16 mouse cellular contexts compared by ENCODE assay signal in genomic region chr9:92546446-92546845, GRCm38 (mm10). TPM values are rescaled to one million over a fixed set of nuclear protein-coding genes. Genes with fewer than 3 reads are reported as not detected.
A peak's percentile ranks its signal among the peaks of the same experiment; 100 is the strongest.
DNase-seq lines count a peak whose midpoint lies in the region; ATAC-seq and TF ChIP-seq lines count a peak whose summit lies in the region.
"Had no signal": no experiment of that assay in that cellular context is flagged by ENCODE, and none has a peak within 500 bp of the region (broad histone marks: within the 10 kb centered on the region; RNA-seq: fewer than 3 reads in every experiment).

No protein-coding gene starts in this region.

- no peaks in the 10 kb centered on the region for H3K27me3 ChIP-seq in testis, adult 2 months (ENCODE audit: control insufficient read depth, insufficient read depth, low read length)
- H3K27me3 ChIP-seq in limb, embryonic 10.5 days (ENCODE audit: low read depth, poor library complexity, severe bottlenecking): no peaks in the 10 kb centered on the region
- H3K27me3 ChIP-seq: lung, embryonic 15.5 days had no signal

- ATAC-seq in CD4-positive, CD25-positive, alpha-beta regulatory T cell, adult 4 months: no peak
- ATAC-seq: forebrain, embryonic 16.5 days had no signal

- H3K36me3 ChIP-seq in testis, adult 2 months (ENCODE audit: control insufficient read depth, insufficient read depth, low read length): no peaks in the 10 kb centered on the region
- peaks cover 16% of the 10 kb centered on the region for H3K36me3 ChIP-seq in limb, embryonic 10.5 days
- H3K36me3 ChIP-seq: lung, embryonic 15.5 days had no signal

- peaks cover 13% of the 10 kb centered on the region for H3K4me1 ChIP-seq in testis, adult 2 months (ENCODE audit: control insufficient read depth, insufficient read depth, low read length)
- H3K4me1 ChIP-seq in limb, embryonic 10.5 days: peaks cover 41% of the 10 kb centered on the region

- TF ChIP-seq POLR2A in testis, adult 2 months (IDR thresholded peaks at IDR 0.05; ENCODE audit: control insufficient read depth, low read depth, low read length): no peak

- intact Hi-C loops in left cerebral cortex, postnatal 14 days (cut with DNase I): no loop called here

- H3K27ac ChIP-seq in testis, adult 2 months (ENCODE audit: control insufficient read depth, insufficient read depth, low read depth, low read length): 0 out of 2 replicates have a peak overlapping the region, but pooled peaks have one; percentile 12
- H3K27ac ChIP-seq in limb, embryonic 10.5 days: 0 out of 2 replicates have a peak overlapping the region, but pooled peaks have one; percentile 5
- H3K27ac ChIP-seq: gastrocnemius, adult 2 months; lung, embryonic 15.5 days had no signal

- 60% methylated on average over 8 of the region's 8 CpGs for WGBS in limb, embryonic 10.5 days

- no peak for TF ChIP-seq CTCF in testis, adult 2 months (IDR thresholded peaks at IDR 0.05; ENCODE audit: control insufficient read depth, insufficient read depth, insufficient replicate concordance, low read depth, low read length)

- no peaks in the 10 kb centered on the region for H3K9me3 ChIP-seq in limb, embryonic 10.5 days (replicated peaks)
- H3K9me3 ChIP-seq: lung, embryonic 15.5 days had no signal

- H3K4me3 ChIP-seq in testis, adult 2 months (ENCODE audit: control insufficient read depth, low read depth, low read length): no peak overlapping the region
- H3K4me3 ChIP-seq in limb, embryonic 10.5 days: no peak overlapping the region
- H3K4me3 ChIP-seq: gastrocnemius, adult 2 months; lung, embryonic 15.5 days had no signal

- DNase-seq in embryo, embryonic 10.5 days (ENCODE audit: low spot score): peak; percentile 12
- DNase-seq in embryo, embryonic 11 days: no peak
- no peak for DNase-seq in testis, postnatal 10 days (ENCODE audit: low spot score)
- peak; percentile 52 for DNase-seq in limb, embryonic 10.5 days (ENCODE audit: low spot score)
- DNase-seq in left cerebral cortex, postnatal 14 days (ENCODE audit: low spot score in 2 of 2): no peak
- no peak for DNase-seq in cerebellum, adult 9-11 months
- DNase-seq: adrenal gland, postnatal 14 days; cerebellum, adult 18-20 months; gastrocnemius, adult 2 months; heart, adult 18-20 months; layer of hippocampus, adult 9-11 months; midbrain, embryonic 14.5 days had no signal

RNA-seq across cellular contexts. Expression of gene Plod2, which starts 4.4 kb away (rescaled TPM):
- 3.3 and 3.6 TPM in 2 replicates for polyA plus RNA-seq in testis, adult 2 months (2012; rRNA removed)
- polyA plus RNA-seq in limb, embryonic 10.5 days (2016; fragmentation: Nextera tagmentation; extraction: Ambion mirVana): 19.2 and 29.5 TPM in 2 replicates
- total RNA-seq in left cerebral cortex, postnatal 14 days (2021): 1 to 10 TPM; 7.1 to 9.3 TPM
- 1 to 10 TPM; 1.2 to 1.3 TPM for polyA plus RNA-seq in CD4-positive, CD25-positive, alpha-beta regulatory T cell, adult 4 months (2017; shearing (Covaris generic))

Comparison
In these comparisons a context has a peak if more than half of its experiments do, and no peak if none do; other contexts are left out.
1. DNase-seq: peak in embryo, embryonic 10.5 days (single experiment) and limb, embryonic 10.5 days (single experiment); none in embryo, embryonic 11 days (single experiment), testis, postnatal 10 days (single experiment), left cerebral cortex, postnatal 14 days (0 of 2) and cerebellum, adult 9-11 months (single experiment).